Mouse (Mus musculus): ENCODE results near the gene Erp44. TPM values are rescaled to one million over a fixed set of nuclear protein-coding genes. Genes with fewer than 3 reads are reported as not detected.

The Erp44 gene
- total and polyA plus RNA-seq, 2 experiments from 2014 or later: 21.8 to 49.8 TPM

DNA sequence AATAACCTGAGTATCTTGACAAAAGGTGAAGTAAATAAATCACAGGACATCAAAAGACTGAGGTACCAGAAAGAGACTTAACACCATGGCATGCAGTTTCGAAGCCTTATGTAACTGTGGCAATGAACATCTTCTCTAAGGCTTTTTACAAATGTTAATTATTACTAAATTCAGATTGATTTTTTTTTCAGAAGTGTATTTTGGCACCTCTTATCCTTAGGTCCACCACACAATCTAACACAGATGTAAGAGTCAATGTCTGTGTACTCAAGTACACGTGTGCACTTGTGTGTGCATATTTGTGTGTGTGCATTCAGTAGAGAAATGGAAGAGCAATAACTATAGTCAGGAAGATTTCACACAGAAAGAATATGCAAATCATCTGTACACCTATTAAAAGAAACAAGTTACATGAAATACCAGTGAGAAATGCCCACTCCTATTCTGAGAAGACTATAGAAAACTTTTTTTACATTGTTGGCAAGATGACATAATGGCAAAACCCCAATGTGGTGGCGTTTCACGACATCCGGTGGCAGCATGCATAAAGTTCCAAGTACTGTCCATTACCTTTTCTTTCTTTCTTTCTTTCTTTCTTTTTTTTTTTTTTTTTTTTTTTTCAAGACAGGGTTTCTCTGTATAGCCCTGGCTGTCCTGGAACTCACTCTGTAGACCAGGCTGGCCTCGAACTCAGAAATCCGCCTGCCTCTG is 6.1 kb downstream of the Erp44 start:
- H3K27me3 ChIP-seq (ENCODE audit: insufficient read depth, low read length): no peaks in the 10 kb centered on the region
- no peak overlapping the region for H3K27ac ChIP-seq (ENCODE audit: low read depth, low read length)
- no peak overlapping the region for H3K4me3 ChIP-seq (ENCODE audit: low read depth, low read length)
- H3K4me2 ChIP-seq (ENCODE audit: low read depth, low read length, poor library complexity, severe bottlenecking): no peak overlapping the region
- no peak for TF ChIP-seq CTCF (IDR thresholded peaks at IDR 0.05)
- no peak for DNase-seq (ENCODE audit: low spot score)
- no peaks in the 10 kb centered on the region for H3K4me1 ChIP-seq (ENCODE audit: insufficient read depth, low read length)
- no peak for ATAC-seq (ENCODE audit: low FRiP score)
- WGBS: 93% methylated on average over 7 of the region's 7 CpGs
- no peaks in the 10 kb centered on the region for H3K9me3 ChIP-seq (ENCODE audit: low read length)
- H3K36me3 ChIP-seq (ENCODE audit: insufficient read depth, low read length): no peaks in the 10 kb centered on the region
- H3K9ac ChIP-seq (replicated peaks; ENCODE audit: low read length, poor library complexity, severe bottlenecking): no peak overlapping the region

DNA sequence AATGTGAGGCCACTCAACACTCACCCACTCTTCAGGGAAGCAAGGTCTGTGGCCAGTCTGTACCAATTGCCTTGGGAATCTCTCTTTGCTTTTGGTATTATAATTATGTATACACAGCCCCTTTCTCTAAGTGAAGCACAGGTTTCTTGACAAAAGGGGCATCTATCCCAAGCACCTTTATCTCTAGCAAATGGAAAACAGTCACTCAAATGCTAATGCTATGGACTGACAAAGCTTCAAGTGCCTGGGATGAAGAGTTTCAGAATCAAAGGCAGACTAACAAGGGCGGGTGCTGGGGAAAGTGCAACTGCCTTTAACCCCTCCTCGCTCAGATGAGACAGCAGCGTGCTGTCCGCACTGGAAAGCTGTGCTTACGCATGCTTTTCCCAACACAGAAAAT is 7.5 kb downstream of the Erp44 start:
- no peaks in the 10 kb centered on the region for H3K27me3 ChIP-seq (ENCODE audit: insufficient read depth, low read length)
- H3K4me2 ChIP-seq (ENCODE audit: low read depth, low read length, poor library complexity, severe bottlenecking): no peak overlapping the region
- H3K4me1 ChIP-seq (ENCODE audit: insufficient read depth, low read length): no peaks in the 10 kb centered on the region
- ATAC-seq (ENCODE audit: low FRiP score) (no peak), DNase-seq (ENCODE audit: low spot score) (no peak)
- no peak overlapping the region for H3K4me3 ChIP-seq (ENCODE audit: low read depth, low read length)
- no peaks in the 10 kb centered on the region for H3K9me3 ChIP-seq (ENCODE audit: low read length)
- no peaks in the 10 kb centered on the region for H3K36me3 ChIP-seq (ENCODE audit: insufficient read depth, low read length)
- no peak for TF ChIP-seq CTCF (IDR thresholded peaks at IDR 0.05)
- WGBS: 37% methylated on average over 5 of the region's 5 CpGs
- no peak overlapping the region for H3K9ac ChIP-seq (replicated peaks; ENCODE audit: low read length, poor library complexity, severe bottlenecking)
- H3K27ac ChIP-seq (ENCODE audit: low read depth, low read length): no peak overlapping the region

DNA sequence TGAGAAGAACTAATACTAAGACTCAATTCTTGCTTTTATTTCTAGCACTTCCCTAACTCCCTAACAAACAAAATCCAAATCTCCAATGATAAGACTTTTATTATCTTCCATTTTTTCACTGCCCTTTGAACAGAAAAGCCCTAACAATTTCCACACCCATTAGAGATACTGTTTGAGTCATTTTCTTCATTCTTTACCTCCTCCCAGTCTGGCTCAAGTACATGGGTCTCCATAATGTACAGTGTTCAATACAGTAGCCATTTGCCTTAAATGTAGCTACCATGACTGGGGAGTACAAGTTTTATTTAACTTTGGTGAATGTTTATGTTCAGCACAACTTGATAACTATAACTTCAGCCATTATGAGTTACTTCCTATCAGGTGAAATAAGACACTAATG is 8.8 kb downstream of the Erp44 start:
- DNase-seq (ENCODE audit: low spot score) (no peak), ATAC-seq (ENCODE audit: low FRiP score) (no peak)
- H3K27me3 ChIP-seq (ENCODE audit: insufficient read depth, low read length): no peaks in the 10 kb centered on the region
- no peaks in the 10 kb centered on the region for H3K9me3 ChIP-seq (ENCODE audit: low read length)
- no peak overlapping the region for H3K4me3 ChIP-seq (ENCODE audit: low read depth, low read length)
- no peaks in the 10 kb centered on the region for H3K4me1 ChIP-seq (ENCODE audit: insufficient read depth, low read length)
- H3K27ac ChIP-seq (ENCODE audit: low read depth, low read length): no peak overlapping the region
- TF ChIP-seq CTCF (IDR thresholded peaks at IDR 0.05): no peak
- H3K36me3 ChIP-seq (ENCODE audit: insufficient read depth, low read length): no peaks in the 10 kb centered on the region
- no peak overlapping the region for H3K9ac ChIP-seq (replicated peaks; ENCODE audit: low read length, poor library complexity, severe bottlenecking)
- H3K4me2 ChIP-seq (ENCODE audit: low read depth, low read length, poor library complexity, severe bottlenecking): no peak overlapping the region

DNA sequence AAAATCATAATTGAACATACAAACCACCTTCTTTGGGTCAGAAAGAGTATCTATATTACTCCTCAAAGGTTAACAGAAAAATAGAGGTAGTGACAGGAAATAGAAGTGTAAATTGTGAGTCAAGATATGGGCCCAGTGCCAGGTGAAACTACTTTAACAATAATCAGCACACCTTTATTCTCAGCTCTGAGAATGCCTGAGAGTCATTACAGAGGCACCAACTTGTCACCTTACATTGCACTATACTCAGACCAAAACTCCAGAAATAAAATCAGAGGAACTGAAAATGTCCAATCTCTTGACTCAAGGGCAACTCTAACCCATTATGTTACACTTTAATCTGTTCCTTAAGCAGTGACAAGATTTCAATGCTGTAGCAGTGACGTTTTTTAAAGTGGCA is 11.2 kb downstream of the Erp44 start:
- no peak for TF ChIP-seq CTCF (IDR thresholded peaks at IDR 0.05)
- DNase-seq (ENCODE audit: low spot score): no peak

DNA sequence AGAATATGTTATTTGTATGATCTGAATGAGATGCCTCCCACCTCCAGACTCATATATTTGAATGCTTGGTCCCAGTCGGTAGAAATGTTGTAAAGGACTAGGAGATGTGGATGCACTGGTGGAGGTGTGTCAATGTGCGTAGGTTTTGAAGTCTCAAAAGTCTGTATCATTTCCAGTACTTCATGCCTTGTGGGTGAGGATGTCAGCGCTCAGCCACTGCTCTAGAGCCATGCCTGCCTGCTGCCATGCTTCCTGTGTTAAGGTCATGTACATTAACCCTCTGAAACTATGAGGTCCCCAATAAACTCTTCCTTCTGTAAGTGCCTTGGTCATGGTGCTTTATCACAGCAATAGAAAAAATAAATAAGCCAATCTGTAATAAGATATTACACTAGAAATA is 11.7 kb downstream of the Erp44 start:
- WGBS: 95% methylated on average over 3 of the region's 3 CpGs
- H3K4me2 ChIP-seq (ENCODE audit: low read depth, low read length, poor library complexity, severe bottlenecking): no peak overlapping the region
- no peak overlapping the region for H3K27ac ChIP-seq (ENCODE audit: low read depth, low read length)
- H3K9me3 ChIP-seq (ENCODE audit: low read length): no peaks in the 10 kb centered on the region
- H3K9ac ChIP-seq (replicated peaks; ENCODE audit: low read length, poor library complexity, severe bottlenecking): no peak overlapping the region
- no peaks in the 10 kb centered on the region for H3K4me1 ChIP-seq (ENCODE audit: insufficient read depth, low read length)
- H3K4me3 ChIP-seq (ENCODE audit: low read depth, low read length): no peak overlapping the region
- no peak for ATAC-seq (ENCODE audit: low FRiP score)
- no peaks in the 10 kb centered on the region for H3K27me3 ChIP-seq (ENCODE audit: insufficient read depth, low read length)
- TF ChIP-seq CTCF (IDR thresholded peaks at IDR 0.05): no peak
- no peaks in the 10 kb centered on the region for H3K36me3 ChIP-seq (ENCODE audit: insufficient read depth, low read length)
- no peak for DNase-seq (ENCODE audit: low spot score)

More for the DNA sequence above, 11.2 kb downstream of the Erp44 start:
- Histone ChIP-seq H3K9ac (replicated peaks; ENCODE audit: low read length, poor library complexity, severe bottlenecking) (no peak overlapping the region), H3K36me3 (ENCODE audit: insufficient read depth, low read length) (no peaks in the 10 kb centered on the region), H3K4me1 (ENCODE audit: insufficient read depth, low read length) (no peaks in the 10 kb centered on the region), H3K4me3 (ENCODE audit: low read depth, low read length) (no peak overlapping the region), H3K27me3 (ENCODE audit: insufficient read depth, low read length) (no peaks in the 10 kb centered on the region), H3K27ac (ENCODE audit: low read depth, low read length) (no peak overlapping the region), H3K9me3 (ENCODE audit: low read length) (no peaks in the 10 kb centered on the region), H3K4me2 (ENCODE audit: low read depth, low read length, poor library complexity, severe bottlenecking) (no peak overlapping the region)
- ATAC-seq (ENCODE audit: low FRiP score): no peak
- 73% methylated on average over 1 of the region's 1 CpGs for WGBS

DNA sequence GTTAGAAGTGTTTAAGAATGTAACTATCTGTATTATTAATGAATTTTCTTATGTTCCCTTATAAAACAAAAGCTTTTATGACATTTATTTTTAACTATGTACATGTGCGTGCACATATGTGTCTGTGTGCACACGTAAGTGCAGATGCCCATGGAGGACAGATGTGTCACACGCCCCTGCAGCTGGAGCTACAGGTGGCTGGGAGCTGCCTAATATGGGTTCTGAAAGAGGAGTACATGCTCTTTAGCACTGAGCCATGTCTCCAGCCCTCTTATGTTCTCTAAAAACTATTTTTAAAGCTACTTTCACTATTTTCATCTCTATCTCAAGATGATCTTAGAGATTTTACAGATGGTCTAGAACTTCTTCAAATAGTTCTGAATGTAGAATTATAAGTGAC is 21.3 kb downstream of the Erp44 start:
- no peaks in the 10 kb centered on the region for H3K27me3 ChIP-seq (ENCODE audit: insufficient read depth, low read length)
- H3K27ac ChIP-seq (ENCODE audit: low read depth, low read length): no peak overlapping the region
- no peak overlapping the region for H3K9ac ChIP-seq (replicated peaks; ENCODE audit: low read length, poor library complexity, severe bottlenecking)
- WGBS: 93% methylated on average over 3 of the region's 3 CpGs
- no peaks in the 10 kb centered on the region for H3K9me3 ChIP-seq (ENCODE audit: low read length)
- H3K4me2 ChIP-seq (ENCODE audit: low read depth, low read length, poor library complexity, severe bottlenecking): no peak overlapping the region
- no peak for ATAC-seq (ENCODE audit: low FRiP score)
- H3K4me3 ChIP-seq (ENCODE audit: low read depth, low read length): no peak overlapping the region
- no peak for TF ChIP-seq CTCF (IDR thresholded peaks at IDR 0.05)
- H3K4me1 ChIP-seq (ENCODE audit: insufficient read depth, low read length): no peaks in the 10 kb centered on the region
- no peaks in the 10 kb centered on the region for H3K36me3 ChIP-seq (ENCODE audit: insufficient read depth, low read length)
- no peak for DNase-seq (ENCODE audit: low spot score)
